ENCODE assay signal across 9 mouse cellular contexts in the genomic region with DNA sequence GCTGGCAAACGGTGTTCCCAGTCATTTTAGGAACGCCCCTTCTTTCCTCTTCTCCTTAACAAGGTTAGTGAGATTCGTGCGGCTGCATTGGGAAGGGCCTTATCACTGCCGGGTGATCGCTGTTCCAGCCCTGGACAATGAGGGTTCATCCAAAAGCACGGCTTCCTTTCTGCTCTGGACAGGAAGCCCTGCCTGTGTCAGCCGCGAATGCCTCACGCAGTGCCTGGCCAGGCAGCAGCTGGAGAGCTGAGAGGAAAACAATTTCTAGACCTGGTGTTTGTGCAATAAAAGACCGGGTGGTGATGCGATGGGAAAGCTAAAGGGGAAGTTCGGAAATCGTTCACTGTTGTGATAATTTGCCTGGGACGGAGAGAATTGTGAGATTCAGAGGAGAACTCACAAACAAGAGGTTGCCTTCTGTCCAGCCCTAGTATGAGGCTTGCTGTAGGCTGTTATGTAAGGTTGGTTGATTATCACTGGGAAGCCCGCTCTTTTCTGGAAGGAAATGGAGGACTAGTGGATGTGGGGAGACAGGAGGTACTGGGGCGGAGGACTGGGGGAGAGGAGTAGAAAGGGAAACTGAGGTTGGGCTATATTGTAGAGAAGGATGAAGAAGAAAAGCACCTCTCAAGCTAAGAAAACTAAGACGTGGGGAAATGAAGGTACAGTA.
DNase-seq lines count a peak whose midpoint lies in the region; ATAC-seq and TF ChIP-seq lines count a peak whose summit lies in the region.
"Had no signal": no experiment of that assay in that cellular context is flagged by ENCODE, and none has a peak within 500 bp of the region (broad histone marks: within the 10 kb centered on the region; RNA-seq: fewer than 3 reads in every experiment).

No protein-coding gene starts in this region.

- WGBS in intestine, embryonic 15.5 days = 43% methylated on average over 18 of the region's 18 CpGs
- 38% methylated on average over 18 of the region's 18 CpGs for WGBS in lung, embryonic 15.5 days
- 79% methylated on average over 18 of the region's 18 CpGs for WGBS in forebrain, embryonic 10.5 days

- peak overlapping the region; percentile 88 for H3K27ac ChIP-seq in gastrocnemius, adult 2 months
- H3K27ac ChIP-seq in intestine, embryonic 15.5 days = no peak overlapping the region; the same call in 1 of the 2 replicates
- H3K27ac ChIP-seq in lung, embryonic 15.5 days = peak overlapping the region; percentile 76
- no peak overlapping the region for H3K27ac ChIP-seq in forebrain, embryonic 10.5 days

- peak overlapping the region; percentile 24; the same call in 1 of the 2 replicates for H3K4me2 ChIP-seq in intestine, embryonic 15.5 days (replicated peaks)
- peak overlapping the region; percentile 33; the same call in 1 of the 2 replicates for H3K4me2 ChIP-seq in lung, embryonic 15.5 days

- H3K9me3 ChIP-seq in intestine, embryonic 15.5 days = no peaks in the 10 kb centered on the region
- no peaks in the 10 kb centered on the region for H3K9me3 ChIP-seq in lung, embryonic 15.5 days
- H3K9me3 ChIP-seq in forebrain, embryonic 10.5 days = no peaks in the 10 kb centered on the region

- TF ChIP-seq CTCF in gastrocnemius, adult 2 months (IDR thresholded peaks at IDR 0.05) = no peak

- H3K4me3 ChIP-seq in gastrocnemius, adult 2 months = peak overlapping the region; percentile 61
- H3K4me3 ChIP-seq in intestine, embryonic 15.5 days (replicated peaks) = no peak overlapping the region
- H3K4me3 ChIP-seq in lung, embryonic 15.5 days = no peak overlapping the region
- H3K4me3 ChIP-seq in forebrain, embryonic 10.5 days = no peak overlapping the region

- no peaks in the 10 kb centered on the region for H3K27me3 ChIP-seq in intestine, embryonic 15.5 days (replicated peaks)
- H3K27me3 ChIP-seq in lung, embryonic 15.5 days = no peaks in the 10 kb centered on the region
- H3K27me3 ChIP-seq in forebrain, embryonic 10.5 days (ENCODE audit: poor library complexity, severe bottlenecking) = peaks cover 41% of the 10 kb centered on the region
- H3K27me3 ChIP-seq: Patski had no signal

- H3K9ac ChIP-seq in intestine, embryonic 15.5 days = no peak overlapping the region
- no peak overlapping the region for H3K9ac ChIP-seq in lung, embryonic 15.5 days

- peak; percentile 65 for ATAC-seq in intestine, embryonic 15.5 days
- peak; percentile 89 for ATAC-seq in lung, embryonic 15.5 days (ENCODE audit: borderline replicate concordance, extremely low read depth, low FRiP score, low TSS enrichment)
- ATAC-seq: Patski had no signal

- peak; percentile 24 for DNase-seq in adrenal gland, adult 8-10 months
- DNase-seq in gastrocnemius, adult 2 months = peak; percentile 73
- no peak for DNase-seq in forebrain, embryonic 10.5 days (ENCODE audit: extremely low spot score, low spot score)
- DNase-seq in cerebellum, postnatal 14 days = no peak
- DNase-seq in embryo, embryonic 10.5 days (ENCODE audit: low spot score) = no peak
- no peak for DNase-seq in MN1 (ENCODE audit: low spot score)

- H3K36me3 ChIP-seq in intestine, embryonic 15.5 days = no peaks in the 10 kb centered on the region
- no peaks in the 10 kb centered on the region for H3K36me3 ChIP-seq in lung, embryonic 15.5 days
- H3K36me3 ChIP-seq in forebrain, embryonic 10.5 days (replicated peaks) = no peaks in the 10 kb centered on the region

- no peaks in the 10 kb centered on the region for H3K4me1 ChIP-seq in intestine, embryonic 15.5 days (replicated peaks)
- H3K4me1 ChIP-seq in lung, embryonic 15.5 days = no peaks in the 10 kb centered on the region; the same call in 1 of the 2 replicates
- peaks cover 3% of the 10 kb centered on the region; the same call in 1 of the 2 replicates for H3K4me1 ChIP-seq in forebrain, embryonic 10.5 days

- intact Hi-C loops in gastrocnemius, adult 2 months (cut with DNase I) = loop anchor here (5.0 kb wide), 2 partner anchors 86 to 109 kb away; partner anchors contain the start of gene Cav1

Comparison
In these comparisons a context has a peak if more than half of its experiments do, and no peak if none do; other contexts are left out.
1. DNase-seq: peak in adrenal gland, adult 8-10 months (single experiment) and gastrocnemius, adult 2 months (single experiment); none in forebrain, embryonic 10.5 days (single experiment), cerebellum, postnatal 14 days (0 of 2), embryo, embryonic 10.5 days (single experiment) and MN1 (single experiment).
2. H3K27ac ChIP-seq: peak in gastrocnemius, adult 2 months (single experiment) and lung, embryonic 15.5 days (single experiment); none in intestine, embryonic 15.5 days (single experiment) and forebrain, embryonic 10.5 days (single experiment).